Mouse (Mus musculus): ENCODE results near the gene Ahrr. TPM values are rescaled to one million over a fixed set of nuclear protein-coding genes. Genes with fewer than 3 reads are reported as not detected.
A peak's percentile ranks its signal among the peaks of the same experiment; 100 is the strongest.

The Ahrr gene
- 0.57 and 0.70 TPM in 2 replicates for polyA plus RNA-seq (2015; fragmentation: Nextera tagmentation; extraction: Ambion mirVana)

DNA sequence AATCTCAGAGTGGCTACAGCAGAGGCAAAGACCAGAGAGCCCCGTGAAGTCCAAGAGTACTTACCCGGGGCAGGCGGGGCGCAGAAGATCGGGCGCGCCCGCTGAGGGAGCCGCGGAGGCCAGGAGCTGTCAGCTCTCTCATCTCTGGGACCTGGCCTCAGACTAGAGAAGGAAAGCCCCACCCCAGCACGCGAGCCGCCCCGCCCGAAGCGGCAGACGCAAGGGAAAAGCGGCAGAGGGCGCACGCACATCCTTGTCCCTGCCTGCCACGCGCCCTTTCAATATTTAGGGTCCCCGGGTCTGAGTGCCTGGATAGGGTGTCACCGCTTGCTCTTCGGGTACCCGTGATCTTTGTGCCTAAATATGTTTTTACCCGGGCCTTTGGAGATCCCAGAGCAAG lies at the start of gene Ahrr:
Ahrr (minus strand) TSS at position 165 of the 400 bp plus-strand sequence.
- peak within 1 kb of the TSS; percentile 52 for H3K4me2 ChIP-seq (ENCODE audit: low read depth, low read length)
- no peak within 1 kb of the TSS for H3K27ac ChIP-seq (ENCODE audit: low read length)
- H3K4me1 ChIP-seq (replicated peaks; ENCODE audit: control insufficient read depth, insufficient read depth, low read length): peaks cover 4% of the 10 kb centered on the region
- H3K36me3 ChIP-seq (ENCODE audit: control insufficient read depth, insufficient read depth, low read length): no peaks in the 10 kb centered on the region
- ATAC-seq (ENCODE audit: low read depth): peak; percentile 67
- WGBS: 1% methylated on average over 27 of the region's 27 CpGs
- H3K4me3 ChIP-seq (ENCODE audit: low read length): peak within 1 kb of the TSS; percentile 33
- no peaks in the 10 kb centered on the region; the same call in 1 of the 2 replicates for H3K27me3 ChIP-seq (ENCODE audit: control insufficient read depth, insufficient read depth, low read depth, low read length)
- no peaks in the 10 kb centered on the region for H3K9me3 ChIP-seq (ENCODE audit: control insufficient read depth, low read length)
- peak within 1 kb of the TSS; percentile 51 for H3K9ac ChIP-seq (ENCODE audit: low read length)

DNA sequence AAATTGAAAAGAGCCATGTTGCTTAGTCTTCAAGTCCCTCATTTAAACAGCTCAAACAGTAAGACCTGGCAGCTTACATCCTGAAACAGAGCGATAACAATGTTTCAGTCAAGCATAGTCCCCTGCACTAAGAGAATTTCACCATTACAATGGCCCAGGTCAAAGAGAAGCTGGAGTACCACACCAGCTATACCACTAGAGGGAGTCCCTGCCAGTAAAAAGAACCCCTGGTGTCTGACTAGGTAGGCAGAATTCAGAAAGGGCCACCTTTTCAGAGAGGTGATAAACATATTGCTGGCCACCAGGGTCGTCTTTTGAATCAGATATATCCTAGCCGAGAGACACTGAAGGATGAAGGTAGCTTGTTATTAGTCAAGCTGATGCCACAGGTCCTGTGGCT lies 48.9 kb upstream of the Ahrr start:
- ATAC-seq (ENCODE audit: low read depth): 0 out of 2 replicates have a peak, but pooled peaks have one; percentile 43
- Histone ChIP-seq H3K9ac (ENCODE audit: low read length) (no peak overlapping the region), H3K4me1 (replicated peaks; ENCODE audit: control insufficient read depth, insufficient read depth, low read length) (no peaks in the 10 kb centered on the region), H3K4me3 (ENCODE audit: low read length) (no peak overlapping the region), H3K27me3 (ENCODE audit: control insufficient read depth, insufficient read depth, low read depth, low read length) (no peaks in the 10 kb centered on the region), H3K36me3 (ENCODE audit: control insufficient read depth, insufficient read depth, low read length) (peaks cover 29% of the 10 kb centered on the region), H3K27ac (ENCODE audit: low read length) (no peak overlapping the region), H3K9me3 (ENCODE audit: control insufficient read depth, low read length) (no peaks in the 10 kb centered on the region), H3K4me2 (ENCODE audit: low read depth, low read length) (no peak overlapping the region)
- 45% methylated on average over 3 of the region's 3 CpGs for WGBS

DNA sequence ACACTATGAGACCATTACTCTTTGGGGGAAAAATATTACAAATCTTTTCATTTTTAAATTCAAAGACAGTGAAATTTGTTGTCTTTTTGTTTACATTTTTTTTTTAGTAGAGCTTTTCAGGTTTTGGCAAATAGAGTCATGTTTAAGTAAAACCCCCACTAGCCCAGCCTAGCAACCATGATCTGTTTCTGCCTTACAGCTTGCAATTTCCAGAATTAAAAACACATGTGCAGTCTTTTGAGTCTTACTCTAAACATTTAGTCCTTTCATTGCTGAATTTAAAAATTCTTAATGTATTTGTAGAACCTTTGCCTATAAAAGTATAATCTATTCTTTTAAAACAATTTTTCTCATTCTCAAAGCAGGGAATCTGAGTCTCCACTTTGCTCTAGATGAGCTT lies 37.2 kb upstream of the Ahrr start:
- no peak overlapping the region for H3K4me3 ChIP-seq (ENCODE audit: low read length)
- H3K4me2 ChIP-seq (ENCODE audit: low read depth, low read length): no peak overlapping the region
- no peak overlapping the region for H3K9ac ChIP-seq (ENCODE audit: low read length)
- no peaks in the 10 kb centered on the region for H3K27me3 ChIP-seq (ENCODE audit: control insufficient read depth, insufficient read depth, low read depth, low read length)
- ATAC-seq (ENCODE audit: low read depth): no peak
- H3K27ac ChIP-seq (ENCODE audit: low read length): no peak overlapping the region
- H3K9me3 ChIP-seq (ENCODE audit: control insufficient read depth, low read length): no peaks in the 10 kb centered on the region
- peaks cover 42% of the 10 kb centered on the region for H3K36me3 ChIP-seq (ENCODE audit: control insufficient read depth, insufficient read depth, low read length)
- no peaks in the 10 kb centered on the region for H3K4me1 ChIP-seq (replicated peaks; ENCODE audit: control insufficient read depth, insufficient read depth, low read length)

DNA sequence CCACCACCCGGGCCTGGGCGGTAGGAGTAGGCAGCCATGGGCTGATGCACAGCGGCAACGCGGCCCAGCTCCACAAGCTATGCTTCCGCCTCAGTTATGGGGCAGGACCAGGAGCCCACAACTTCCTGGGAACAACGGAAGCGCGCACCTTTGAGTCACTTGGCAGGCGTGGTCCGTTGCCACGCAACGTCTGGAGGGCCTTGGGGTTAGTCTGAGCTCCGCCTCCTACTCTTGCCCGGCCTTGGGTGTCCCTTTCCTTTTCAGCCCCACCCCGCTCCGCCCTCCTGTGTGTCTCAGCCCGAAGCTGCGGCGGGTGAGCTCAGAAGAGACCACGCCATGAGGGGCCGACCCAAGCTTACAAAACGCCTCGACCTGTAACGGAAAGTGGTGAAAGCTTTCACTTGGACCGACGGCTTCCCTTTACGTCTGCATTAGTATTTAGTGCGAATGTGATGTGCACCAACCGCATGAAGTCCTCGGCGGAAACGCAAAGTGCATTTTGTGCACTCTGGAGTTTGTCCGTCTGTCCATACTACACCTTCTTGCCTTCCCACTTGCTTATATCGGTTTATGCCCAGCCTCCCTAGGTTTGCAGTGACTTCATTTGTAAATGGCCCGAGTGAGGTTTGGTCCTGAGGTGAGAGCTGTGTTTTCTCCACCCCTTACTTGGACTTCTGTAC lies 25.2 kb upstream of the Ahrr start, which contains the start of gene Pdcd6:
Pdcd6 (minus strand) TSS at position 411 of the 680 bp plus-strand sequence.
- Histone ChIP-seq H3K36me3 (ENCODE audit: control insufficient read depth, insufficient read depth, low read length) (peaks cover 15% of the 10 kb centered on the region), H3K4me1 (replicated peaks; ENCODE audit: control insufficient read depth, insufficient read depth, low read length) (peaks cover 10% of the 10 kb centered on the region), H3K9ac (ENCODE audit: low read length) (peak within 1 kb of the TSS; percentile 77), H3K27me3 (ENCODE audit: control insufficient read depth, insufficient read depth, low read depth, low read length) (no peaks in the 10 kb centered on the region), H3K4me2 (ENCODE audit: low read depth, low read length) (peak within 1 kb of the TSS; percentile 84), H3K27ac (ENCODE audit: low read length) (peak within 1 kb of the TSS; percentile 39), H3K4me3 (ENCODE audit: low read length) (peak within 1 kb of the TSS; percentile 83), H3K9me3 (ENCODE audit: control insufficient read depth, low read length) (no peaks in the 10 kb centered on the region)
- under 1% methylated on average over 35 of the region's 36 CpGs for WGBS
- peak; percentile 100 for ATAC-seq (ENCODE audit: low read depth)

DNA sequence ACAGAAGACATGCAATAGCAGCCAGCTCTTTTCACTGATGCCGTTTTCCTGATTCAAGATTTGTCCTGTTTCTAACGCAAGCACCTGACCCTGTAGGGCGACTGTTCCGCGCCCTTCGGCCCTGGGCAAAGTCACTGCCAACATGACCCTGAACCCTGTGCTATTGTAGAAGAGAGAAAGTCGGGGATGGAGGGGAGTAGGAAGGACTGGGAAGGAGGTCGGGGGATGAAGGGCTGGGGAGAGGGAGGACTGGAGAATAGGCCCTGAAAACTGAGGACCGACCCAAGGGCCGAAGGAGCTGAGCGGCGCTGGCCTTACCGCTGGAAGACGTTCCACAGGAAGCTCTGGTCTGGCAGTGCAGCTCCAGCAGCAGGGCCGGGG lies 24.6 kb upstream of the Ahrr start:
- peak overlapping the region; percentile 77 for H3K9ac ChIP-seq (ENCODE audit: low read length)
- no peak for ATAC-seq (ENCODE audit: low read depth)
- H3K27ac ChIP-seq (ENCODE audit: low read length): peak overlapping the region; percentile 39
- H3K4me2 ChIP-seq (ENCODE audit: low read depth, low read length): peak overlapping the region; percentile 84
- H3K4me1 ChIP-seq (replicated peaks; ENCODE audit: control insufficient read depth, insufficient read depth, low read length): peaks cover 10% of the 10 kb centered on the region
- under 1% methylated on average over 15 of the region's 15 CpGs for WGBS
- H3K9me3 ChIP-seq (ENCODE audit: control insufficient read depth, low read length): no peaks in the 10 kb centered on the region
- peaks cover 10% of the 10 kb centered on the region for H3K36me3 ChIP-seq (ENCODE audit: control insufficient read depth, insufficient read depth, low read length)
- peak overlapping the region; percentile 83 for H3K4me3 ChIP-seq (ENCODE audit: low read length)
- H3K27me3 ChIP-seq (ENCODE audit: control insufficient read depth, insufficient read depth, low read depth, low read length): no peaks in the 10 kb centered on the region

DNA sequence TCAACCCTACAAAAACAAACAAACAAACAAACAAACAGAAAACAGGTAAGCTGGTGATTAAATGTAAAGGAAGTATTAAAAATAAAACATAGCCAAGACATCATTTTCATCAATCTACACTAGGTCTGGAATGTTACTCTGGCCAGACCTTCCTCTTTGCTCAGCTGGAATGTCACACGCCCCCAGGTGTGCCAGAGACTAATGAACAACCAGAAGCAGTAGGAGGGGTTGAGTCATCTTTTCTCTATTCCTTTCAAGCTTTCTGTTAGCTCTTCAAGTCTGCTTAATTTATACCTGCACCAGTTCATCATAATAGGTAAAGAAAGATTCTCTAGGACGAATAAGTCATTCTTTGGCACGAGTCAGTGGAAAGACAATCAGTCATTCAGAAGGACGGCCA lies 24.3 kb upstream of the Ahrr start:
- Histone ChIP-seq H3K9ac (ENCODE audit: low read length) (peak overlapping the region; percentile 77), H3K27me3 (ENCODE audit: control insufficient read depth, insufficient read depth, low read depth, low read length) (no peaks in the 10 kb centered on the region), H3K4me1 (replicated peaks; ENCODE audit: control insufficient read depth, insufficient read depth, low read length) (peaks cover 10% of the 10 kb centered on the region), H3K4me2 (ENCODE audit: low read depth, low read length) (peak overlapping the region; percentile 84), H3K9me3 (ENCODE audit: control insufficient read depth, low read length) (no peaks in the 10 kb centered on the region), H3K27ac (ENCODE audit: low read length) (peak overlapping the region; percentile 39; the same call in 1 of the 2 replicates), H3K36me3 (ENCODE audit: control insufficient read depth, insufficient read depth, low read length) (peaks cover 8% of the 10 kb centered on the region; the same call in 1 of the 2 replicates), H3K4me3 (ENCODE audit: low read length) (peak overlapping the region; percentile 83)
- WGBS: 13% methylated on average over 4 of the region's 4 CpGs
- ATAC-seq (ENCODE audit: low read depth): no peak

DNA sequence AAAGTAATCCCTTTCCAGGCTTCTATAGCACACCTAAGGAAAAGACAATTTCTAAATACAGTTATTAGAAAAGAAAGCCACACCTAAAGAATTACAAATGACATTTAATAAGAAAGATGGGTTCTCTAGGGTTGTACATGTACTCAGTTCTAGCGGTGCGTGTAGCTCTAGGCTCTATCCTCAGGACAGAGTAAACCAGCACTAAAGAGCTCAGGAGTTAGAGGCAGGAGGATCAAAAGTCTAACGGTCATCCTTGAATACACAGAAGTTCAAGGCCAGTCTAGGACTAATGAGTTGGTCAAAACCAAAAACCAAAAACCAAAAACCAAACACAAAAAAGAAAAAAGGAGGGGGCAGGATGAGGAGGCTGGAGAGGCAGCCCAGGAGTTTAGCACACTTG lies 22.5 kb upstream of the Ahrr start:
- WGBS: 95% methylated on average over 3 of the region's 3 CpGs
- no peak for ATAC-seq (ENCODE audit: low read depth)
- H3K36me3 ChIP-seq (ENCODE audit: control insufficient read depth, insufficient read depth, low read length): peaks cover 11% of the 10 kb centered on the region

DNA sequence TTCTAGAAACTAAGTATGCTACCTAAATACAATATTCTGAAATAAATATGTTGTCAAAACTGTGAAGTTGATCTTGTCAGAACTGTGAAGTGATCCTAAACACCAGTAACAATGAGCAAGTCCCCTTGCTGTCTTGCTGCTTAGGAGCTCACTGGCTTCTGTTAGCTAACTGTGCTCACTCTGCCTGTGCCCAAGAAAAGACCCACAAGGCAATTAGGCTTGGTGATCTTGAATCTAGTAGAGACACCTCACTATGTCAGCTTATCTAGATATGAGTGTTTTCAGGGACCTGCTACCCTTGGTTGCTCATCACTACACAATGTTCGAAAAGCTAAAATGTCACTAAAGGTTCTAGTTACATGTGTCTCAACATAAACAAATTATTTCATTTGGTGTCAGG lies 13.6 kb upstream of the Ahrr start:
- Histone ChIP-seq H3K27me3 (ENCODE audit: control insufficient read depth, insufficient read depth, low read depth, low read length) (no peaks in the 10 kb centered on the region), H3K9me3 (ENCODE audit: control insufficient read depth, low read length) (no peaks in the 10 kb centered on the region), H3K4me1 (replicated peaks; ENCODE audit: control insufficient read depth, insufficient read depth, low read length) (no peaks in the 10 kb centered on the region), H3K36me3 (ENCODE audit: control insufficient read depth, insufficient read depth, low read length) (peaks cover 32% of the 10 kb centered on the region), H3K9ac (ENCODE audit: low read length) (no peak overlapping the region), H3K4me3 (ENCODE audit: low read length) (no peak overlapping the region), H3K4me2 (ENCODE audit: low read depth, low read length) (no peak overlapping the region), H3K27ac (ENCODE audit: low read length) (no peak overlapping the region)
- ATAC-seq (ENCODE audit: low read depth): no peak
- WGBS: 91% methylated on average over 1 of the region's 1 CpGs

More for the DNA sequence above, 22.5 kb upstream of the Ahrr start:
- Histone ChIP-seq H3K27me3 (ENCODE audit: control insufficient read depth, insufficient read depth, low read depth, low read length) (no peaks in the 10 kb centered on the region), H3K4me3 (ENCODE audit: low read length) (no peak overlapping the region), H3K4me1 (replicated peaks; ENCODE audit: control insufficient read depth, insufficient read depth, low read length) (peaks cover 10% of the 10 kb centered on the region), H3K9ac (ENCODE audit: low read length) (no peak overlapping the region), H3K4me2 (ENCODE audit: low read depth, low read length) (no peak overlapping the region), H3K27ac (ENCODE audit: low read length) (no peak overlapping the region), H3K9me3 (ENCODE audit: control insufficient read depth, low read length) (no peaks in the 10 kb centered on the region)

DNA sequence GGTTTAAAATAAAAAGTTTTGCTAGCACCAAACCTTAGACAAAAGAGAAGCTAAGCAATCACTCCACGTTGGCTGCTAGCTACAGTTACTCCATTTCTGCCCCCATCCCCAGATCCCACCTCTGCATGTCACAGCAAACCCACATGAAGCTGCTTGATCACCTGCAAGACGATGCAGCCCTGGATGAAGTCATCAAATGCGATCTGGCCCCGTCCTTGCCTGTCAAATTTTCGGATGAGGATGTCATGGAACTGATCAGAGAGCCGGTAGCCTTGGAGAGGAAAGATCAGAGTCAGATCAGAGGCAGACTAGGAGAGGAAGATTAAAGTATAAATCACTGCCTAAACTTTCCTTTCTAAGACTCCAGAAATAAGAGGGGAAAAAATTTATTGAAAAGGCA lies 13.2 kb upstream of the Ahrr start:
- Histone ChIP-seq H3K4me2 (ENCODE audit: low read depth, low read length) (no peak overlapping the region), H3K27ac (ENCODE audit: low read length) (no peak overlapping the region), H3K4me1 (replicated peaks; ENCODE audit: control insufficient read depth, insufficient read depth, low read length) (no peaks in the 10 kb centered on the region), H3K9me3 (ENCODE audit: control insufficient read depth, low read length) (no peaks in the 10 kb centered on the region), H3K36me3 (ENCODE audit: control insufficient read depth, insufficient read depth, low read length) (peaks cover 28% of the 10 kb centered on the region), H3K27me3 (ENCODE audit: control insufficient read depth, insufficient read depth, low read depth, low read length) (no peaks in the 10 kb centered on the region), H3K4me3 (ENCODE audit: low read length) (no peak overlapping the region), H3K9ac (ENCODE audit: low read length) (no peak overlapping the region)
- WGBS: 82% methylated on average over 6 of the region's 6 CpGs
- no peak for ATAC-seq (ENCODE audit: low read depth)
